Mouse (Mus musculus) liver, adult (tissue): ENCODE measurements around the gene Relch.

Source experiments
- GATA4 ChIP-seq: IDR thresholded peaks from 2 replicates; pipeline ENCODE4 v1.6.1; 2014; ENCODE audit warnings: mild to moderate bottlenecking, low read length; ENCODE audit not compliant: insufficient replicate concordance

The Relch gene

DNA sequence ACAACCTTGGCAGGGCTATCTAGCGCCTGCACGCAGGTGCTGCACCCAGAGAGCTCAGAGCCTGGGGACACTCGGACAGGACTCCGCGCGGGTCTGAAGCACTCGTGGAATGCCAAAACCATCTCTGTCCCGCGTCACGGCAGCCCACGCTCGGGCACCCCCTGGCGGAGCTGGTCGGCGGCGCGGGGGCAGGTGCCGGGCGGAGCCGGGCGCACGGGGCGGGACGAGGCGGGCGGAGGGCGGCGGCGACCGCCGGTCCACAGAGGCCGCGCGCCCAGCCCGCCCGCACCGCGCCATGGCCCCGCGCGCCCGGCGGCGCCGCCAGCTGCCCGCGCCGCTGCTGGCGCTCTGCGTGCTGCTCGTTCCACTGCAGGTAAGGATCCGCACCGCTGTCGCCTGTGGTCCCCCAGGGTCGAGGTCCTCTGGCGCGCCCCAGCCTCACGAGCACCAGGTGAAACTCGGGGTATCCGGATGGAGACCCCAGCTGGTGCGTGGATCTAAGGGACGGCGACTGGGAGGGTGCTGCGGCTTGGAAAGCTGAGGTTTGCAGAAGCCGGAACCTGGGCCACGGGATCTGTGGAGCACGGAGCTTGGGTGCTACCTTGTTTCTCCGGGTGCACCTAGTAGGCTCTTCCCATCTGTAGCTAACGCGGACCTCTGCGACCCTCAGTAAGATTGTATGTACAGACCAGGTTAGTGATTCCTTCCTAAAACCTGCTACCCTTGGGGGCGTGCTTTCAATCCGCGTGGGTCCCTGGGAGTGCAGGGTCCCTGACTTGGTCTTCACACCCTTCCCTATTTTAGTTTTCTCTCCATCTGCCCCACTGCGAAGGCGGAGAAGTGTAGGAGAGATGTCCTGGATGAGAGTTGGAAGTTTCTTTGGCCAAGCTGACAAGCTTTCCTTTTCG lies 117.0 kb downstream of the Relch start, which contains the start of gene Tnfrsf11a:
Tnfrsf11a (plus strand) TSS at position 262 of the 908 bp plus-strand sequence.
- no peak for TF ChIP-seq GATA4

- no peak for TF ChIP-seq GATA4
Measured at GRCm38 (mm10) chr1:105781391-105782146, 117.9 kb downstream of the Relch start.

DNA sequence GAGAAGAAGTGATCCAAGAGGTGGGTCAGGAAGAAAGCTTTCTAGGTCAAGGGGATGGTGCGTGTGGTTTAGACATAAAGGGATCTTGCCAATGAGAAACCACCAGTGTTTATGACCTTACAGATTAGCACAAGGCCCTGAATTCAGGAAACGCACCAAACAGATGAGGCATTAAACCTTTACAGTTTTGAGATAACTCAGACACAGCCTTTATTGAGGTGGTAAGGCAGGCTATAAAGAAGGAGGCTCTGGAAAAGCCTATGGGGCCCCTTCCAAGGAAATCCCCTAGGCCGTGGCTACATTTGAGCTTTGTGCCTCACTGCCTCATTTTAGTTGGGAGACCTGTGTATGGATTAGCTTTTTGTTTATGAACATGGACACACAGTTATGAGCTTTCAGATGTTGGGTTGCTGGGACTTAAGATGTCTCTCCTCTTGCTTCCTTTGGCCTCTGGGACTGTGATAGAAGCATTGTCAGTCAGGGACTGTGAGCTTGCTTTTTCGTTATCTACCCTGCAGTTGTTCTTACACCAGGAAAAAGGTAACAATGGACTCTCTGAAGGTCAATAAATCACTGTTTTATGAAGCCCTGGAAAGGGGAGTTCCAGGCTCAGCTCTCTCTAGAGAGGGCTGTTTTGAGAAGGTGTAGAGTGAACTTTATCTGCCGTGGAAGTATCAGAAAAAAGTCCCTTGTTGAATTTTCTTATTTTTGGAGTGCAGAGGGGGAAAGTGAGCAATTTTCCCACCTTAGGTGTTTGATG lies 120.8 kb downstream of the Relch start:
- no peak for TF ChIP-seq GATA4

DNA sequence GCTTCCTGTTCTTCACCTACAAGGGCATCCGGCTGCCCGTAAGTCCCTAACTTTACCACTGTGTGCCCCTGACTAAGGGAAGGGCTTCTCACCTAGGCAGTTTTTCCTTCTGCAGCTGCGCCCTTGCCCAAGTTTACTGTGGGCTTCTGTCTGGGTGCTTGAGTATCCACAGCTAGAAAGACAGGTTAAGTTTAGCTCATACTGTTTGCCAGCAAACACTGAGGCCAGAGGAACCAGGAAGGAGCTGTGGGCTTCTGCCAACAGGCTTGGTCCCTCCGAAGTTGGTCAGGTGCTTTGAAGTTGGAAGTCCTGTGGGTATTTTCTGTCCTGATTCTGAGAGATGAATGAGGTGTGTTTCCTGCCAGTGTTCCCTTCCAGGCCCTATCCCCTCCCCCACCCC lies 121.5 kb downstream of the Relch start:
- TF ChIP-seq GATA4, result no peak

- TF ChIP-seq GATA4, result no peak
Measured at GRCm38 (mm10) chr1:105786731-105787357, 123.2 kb downstream of the Relch start.

- no peak for TF ChIP-seq GATA4
Measured at GRCm38 (mm10) chr1:105790103-105790502, 126.4 kb downstream of the Relch start.

GRCm38 (mm10) chr1:105794670-105795069 lies 131.0 kb downstream of the Relch start:
- TF ChIP-seq GATA4, result no peak

DNA sequence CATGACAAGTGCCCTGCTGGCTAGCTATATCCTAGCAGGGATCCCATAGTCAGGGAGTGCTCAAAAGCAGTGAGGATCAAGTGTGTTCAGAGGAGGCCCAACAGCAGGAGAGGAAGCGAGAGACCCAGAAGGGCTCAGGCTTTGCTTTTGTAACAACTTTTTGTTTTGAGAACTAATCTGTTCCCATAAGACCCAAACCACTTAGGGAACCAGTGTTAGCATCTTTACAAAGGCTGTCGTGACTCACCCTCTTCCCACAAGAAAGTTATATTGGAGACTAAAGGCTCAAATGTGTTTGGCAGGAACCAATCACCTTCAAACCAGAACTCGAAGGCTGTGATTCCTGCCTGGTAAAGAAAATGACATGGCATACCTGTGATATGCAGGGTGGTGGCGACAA lies 132.0 kb downstream of the Relch start:
- no peak for TF ChIP-seq GATA4

- TF ChIP-seq GATA4, result no peak
Measured at GRCm38 (mm10) chr1:105800570-105800969, 136.9 kb downstream of the Relch start.

- no peak for TF ChIP-seq GATA4
Measured at GRCm38 (mm10) chr1:105801252-105801651, 137.6 kb downstream of the Relch start.

DNA sequence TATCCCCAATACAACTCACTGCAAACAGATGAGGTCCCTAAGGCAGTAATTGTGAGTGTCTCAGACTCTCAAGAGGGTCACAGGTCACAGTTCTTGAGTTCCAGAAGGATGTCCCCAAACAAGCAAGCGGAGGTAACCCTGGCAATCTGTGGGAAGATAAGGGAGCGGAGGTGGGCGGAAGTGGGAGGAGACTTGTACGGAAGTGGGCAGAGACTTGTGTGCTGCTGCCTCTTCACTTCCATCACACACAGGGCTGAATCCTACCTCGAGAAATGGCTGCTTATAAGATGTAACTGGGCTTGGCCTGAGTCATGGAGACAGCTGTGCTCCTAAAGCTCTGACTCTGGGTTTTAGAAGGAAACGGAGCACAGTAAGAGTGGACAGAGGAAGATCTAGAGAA lies 139.3 kb downstream of the Relch start:
- TF ChIP-seq GATA4, result no peak

DNA sequence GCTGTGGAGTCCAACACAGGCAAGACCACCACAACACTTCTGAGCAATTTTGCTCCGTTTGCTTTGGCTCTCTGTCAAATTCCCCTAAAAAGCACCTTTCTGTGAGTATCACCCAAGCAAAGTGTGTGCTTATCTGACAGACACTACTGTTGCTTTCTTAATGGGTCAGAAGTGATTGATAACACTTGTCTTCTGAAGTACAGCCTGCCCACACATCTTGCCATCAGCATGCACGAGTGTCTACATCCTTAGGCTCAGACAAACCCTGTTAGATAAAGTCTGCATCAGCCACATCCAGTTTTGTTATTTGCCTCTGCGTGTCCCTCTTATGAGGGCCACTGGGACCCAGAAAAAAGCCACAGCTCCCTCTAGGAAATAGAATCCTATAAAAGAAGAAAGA lies 140.6 kb downstream of the Relch start:
- no peak for TF ChIP-seq GATA4
